In genomic region chr12:87093671-87094070, GRCm38 (mm10) we compare ENCODE assay signal across 19 mouse cellular contexts. TPM values are rescaled to one million over a fixed set of nuclear protein-coding genes. Genes with fewer than 3 reads are reported as not detected.
"Had no signal": no experiment of that assay in that cellular context is flagged by ENCODE, and none has a peak within 500 bp of the region (broad histone marks: within the 10 kb centered on the region; RNA-seq: fewer than 3 reads in every experiment).

No protein-coding gene starts in this region.

- H3K4me3 ChIP-seq: limb, embryonic 10.5 days; limb, embryonic 13.5 days; liver, embryonic 12.5 days; liver, embryonic 15.5 days; midbrain, embryonic 12.5 days; myocyte; neural tube, embryonic 13.5 days had no signal

- H3K9ac ChIP-seq: limb, embryonic 13.5 days; liver, embryonic 12.5 days; liver, embryonic 15.5 days; lung, embryonic 14.5 days; midbrain, embryonic 12.5 days; neural tube, embryonic 13.5 days had no signal

- H3K9me3 ChIP-seq: limb, embryonic 10.5 days; limb, embryonic 13.5 days; liver, embryonic 12.5 days; liver, embryonic 15.5 days; midbrain, embryonic 12.5 days; neural tube, embryonic 13.5 days had no signal

- H3K4me2 ChIP-seq: limb, embryonic 13.5 days; liver, embryonic 12.5 days; liver, embryonic 15.5 days; lung, embryonic 14.5 days; midbrain, embryonic 12.5 days; neural tube, embryonic 13.5 days had no signal

- H3K4me1 ChIP-seq: limb, embryonic 10.5 days; limb, embryonic 13.5 days; liver, embryonic 15.5 days; midbrain, embryonic 12.5 days; neural tube, embryonic 13.5 days had no signal

- DNase-seq: kidney, postnatal 14 days; liver; lung, postnatal 4 days; thymus, postnatal 25 days had no signal

- H3K36me3 ChIP-seq: limb, embryonic 10.5 days; limb, embryonic 13.5 days; liver, embryonic 12.5 days; liver, embryonic 15.5 days; midbrain, embryonic 12.5 days; neural tube, embryonic 13.5 days had no signal

- ATAC-seq: inflammation-experienced regulatory T-cells, adult 6 months; intestine, embryonic 16.5 days; liver, embryonic 12.5 days; lung, postnatal 0 days; midbrain, embryonic 16.5 days had no signal

- H3K27ac ChIP-seq: limb, embryonic 10.5 days; limb, embryonic 13.5 days; liver, embryonic 12.5 days; liver, embryonic 15.5 days; midbrain, embryonic 12.5 days; neural tube, embryonic 13.5 days had no signal

- H3K27me3 ChIP-seq: midbrain, embryonic 12.5 days; neural tube, embryonic 13.5 days had no signal

RNA-seq across cellular contexts. Expression of gene Ngb, which starts 8.7 kb away (rescaled TPM):
- total RNA-seq: megakaryocyte-erythroid progenitor cell, adult 5-6 weeks; monocyte, adult 5-6 weeks; neutrophil, adult 5-6 weeks had no signal
- polyA plus RNA-seq: inflammation-experienced regulatory T-cells, adult 6 months; liver, embryonic 15.5 days had no signal
